Mouse (Mus musculus): ENCODE measurements at regions not wholly inside any gene's neighbourhood (a gene's known extent, or its start where the extent isn't known, plus 50 kb on each side); places are given as distances from the start of the nearest gene placed in this dataset.

GRCm38 (mm10) chr4:45657350-45657978, 125.2 kb upstream of the Shb start:
- H3K4me1 ChIP-seq (ENCODE audit: control insufficient read depth, insufficient read depth, low read depth, low read length): peaks cover 9% of the 10 kb centered on the region
- H3K27ac ChIP-seq (ENCODE audit: low read depth, low read length): no peak overlapping the region
- H3K27me3 ChIP-seq (replicated peaks; ENCODE audit: control insufficient read depth, insufficient read depth, low read length): no peaks in the 10 kb centered on the region
- H3K4me2 ChIP-seq (ENCODE audit: low read length): no peak overlapping the region
- 39% methylated on average over 5 of the region's 5 CpGs for WGBS
- no peaks in the 10 kb centered on the region for H3K9me3 ChIP-seq (ENCODE audit: control insufficient read depth, low read length)
- H3K36me3 ChIP-seq (ENCODE audit: control insufficient read depth, insufficient read depth, low read length): no peaks in the 10 kb centered on the region
- H3K4me3 ChIP-seq (ENCODE audit: low read length): no peak overlapping the region
- no peak for ATAC-seq
- H3K9ac ChIP-seq (ENCODE audit: low read depth, low read length): no peak overlapping the region

GRCm38 (mm10) chr4:45655780-45656179, 123.5 kb upstream of the Shb start:
- no peaks in the 10 kb centered on the region for H3K36me3 ChIP-seq (ENCODE audit: control insufficient read depth, insufficient read depth, low read length)

GRCm38 (mm10) chr4:45654804-45655155, 122.5 kb upstream of the Shb start:
- Histone ChIP-seq H3K27ac (ENCODE audit: low read depth, low read length) (no peak overlapping the region), H3K27me3 (replicated peaks; ENCODE audit: control insufficient read depth, insufficient read depth, low read length) (no peaks in the 10 kb centered on the region), H3K36me3 (ENCODE audit: control insufficient read depth, insufficient read depth, low read length) (no peaks in the 10 kb centered on the region), H3K4me1 (ENCODE audit: control insufficient read depth, insufficient read depth, low read depth, low read length) (peaks cover 9% of the 10 kb centered on the region), H3K9me3 (ENCODE audit: control insufficient read depth, low read length) (no peaks in the 10 kb centered on the region), H3K9ac (ENCODE audit: low read depth, low read length) (no peak overlapping the region), H3K4me3 (ENCODE audit: low read length) (no peak overlapping the region), H3K4me2 (ENCODE audit: low read length) (peak overlapping the region; percentile 27)
- WGBS: 6% methylated on average over 4 of the region's 4 CpGs
- ATAC-seq: no peak

More at GRCm38 (mm10) chr4:45655780-45656179, 123.5 kb upstream of the Shb start:
- no peak overlapping the region for H3K27ac ChIP-seq (ENCODE audit: low read depth, low read length)
- no peaks in the 10 kb centered on the region for H3K9me3 ChIP-seq (ENCODE audit: control insufficient read depth, low read length)
- H3K9ac ChIP-seq (ENCODE audit: low read depth, low read length): no peak overlapping the region
- no peak overlapping the region for H3K4me2 ChIP-seq (ENCODE audit: low read length)
- WGBS: 69% methylated on average over 5 of the region's 5 CpGs
- peaks cover 9% of the 10 kb centered on the region for H3K4me1 ChIP-seq (ENCODE audit: control insufficient read depth, insufficient read depth, low read depth, low read length)
- no peak for ATAC-seq
- no peak overlapping the region for H3K4me3 ChIP-seq (ENCODE audit: low read length)
- no peaks in the 10 kb centered on the region for H3K27me3 ChIP-seq (replicated peaks; ENCODE audit: control insufficient read depth, insufficient read depth, low read length)

- Histone ChIP-seq H3K9ac (ENCODE audit: low read depth, low read length) (no peak overlapping the region), H3K27me3 (replicated peaks; ENCODE audit: control insufficient read depth, insufficient read depth, low read length) (no peaks in the 10 kb centered on the region), H3K27ac (ENCODE audit: low read depth, low read length) (no peak overlapping the region), H3K9me3 (ENCODE audit: control insufficient read depth, low read length) (no peaks in the 10 kb centered on the region), H3K4me3 (ENCODE audit: low read length) (no peak overlapping the region), H3K36me3 (ENCODE audit: control insufficient read depth, insufficient read depth, low read length) (no peaks in the 10 kb centered on the region), H3K4me2 (ENCODE audit: low read length) (peak overlapping the region; percentile 27), H3K4me1 (ENCODE audit: control insufficient read depth, insufficient read depth, low read depth, low read length) (peaks cover 9% of the 10 kb centered on the region)
- ATAC-seq: no peak
- 8% methylated on average over 14 of the region's 14 CpGs for WGBS
These were observed 121.9 kb upstream of the Shb start for GRCm38 (mm10) chr4:45654019-45654803.

- H3K27ac ChIP-seq (ENCODE audit: low read depth, low read length): no peak overlapping the region
- H3K4me3 ChIP-seq (ENCODE audit: low read length): no peak overlapping the region
- H3K4me1 ChIP-seq (ENCODE audit: control insufficient read depth, insufficient read depth, low read depth, low read length): peaks cover under 1% of the 10 kb centered on the region
- no peak for ATAC-seq
- H3K27me3 ChIP-seq (replicated peaks; ENCODE audit: control insufficient read depth, insufficient read depth, low read length): no peaks in the 10 kb centered on the region
- no peak overlapping the region for H3K4me2 ChIP-seq (ENCODE audit: low read length)
- WGBS: 88% methylated on average over 9 of the region's 9 CpGs
- H3K9ac ChIP-seq (ENCODE audit: low read depth, low read length): no peak overlapping the region
- H3K9me3 ChIP-seq (ENCODE audit: control insufficient read depth, low read length): no peaks in the 10 kb centered on the region
- no peaks in the 10 kb centered on the region for H3K36me3 ChIP-seq (ENCODE audit: control insufficient read depth, insufficient read depth, low read length)
These were observed 116.8 kb upstream of the Shb start for GRCm38 (mm10) chr4:45648884-45649577.

GRCm38 (mm10) chr4:45647514-45647913, 115.2 kb upstream of the Shb start:
- H3K4me3 ChIP-seq (ENCODE audit: low read length): no peak overlapping the region
- no peak for ATAC-seq
- H3K4me2 ChIP-seq (ENCODE audit: low read length): no peak overlapping the region
- H3K9me3 ChIP-seq (ENCODE audit: control insufficient read depth, low read length): no peaks in the 10 kb centered on the region
- no peak overlapping the region for H3K27ac ChIP-seq (ENCODE audit: low read depth, low read length)
- H3K4me1 ChIP-seq (ENCODE audit: control insufficient read depth, insufficient read depth, low read depth, low read length): no peaks in the 10 kb centered on the region
- WGBS: 86% methylated on average over 3 of the region's 3 CpGs
- no peaks in the 10 kb centered on the region for H3K27me3 ChIP-seq (replicated peaks; ENCODE audit: control insufficient read depth, insufficient read depth, low read length)
- H3K36me3 ChIP-seq (ENCODE audit: control insufficient read depth, insufficient read depth, low read length): no peaks in the 10 kb centered on the region
- no peak overlapping the region for H3K9ac ChIP-seq (ENCODE audit: low read depth, low read length)

- no peak overlapping the region for H3K27ac ChIP-seq (ENCODE audit: low read depth, low read length)
These were observed 110.3 kb upstream of the Shb start for GRCm38 (mm10) chr4:45642604-45643003.

GRCm38 (mm10) chr4:45641272-45641671, 109.0 kb upstream of the Shb start:
- no peak for ATAC-seq
- Histone ChIP-seq H3K9me3 (ENCODE audit: control insufficient read depth, low read length) (no peaks in the 10 kb centered on the region), H3K27ac (ENCODE audit: low read depth, low read length) (no peak overlapping the region), H3K4me3 (ENCODE audit: low read length) (no peak overlapping the region), H3K9ac (ENCODE audit: low read depth, low read length) (no peak overlapping the region), H3K36me3 (ENCODE audit: control insufficient read depth, insufficient read depth, low read length) (no peaks in the 10 kb centered on the region), H3K4me1 (ENCODE audit: control insufficient read depth, insufficient read depth, low read depth, low read length) (peaks cover 16% of the 10 kb centered on the region), H3K27me3 (replicated peaks; ENCODE audit: control insufficient read depth, insufficient read depth, low read length) (no peaks in the 10 kb centered on the region), H3K4me2 (ENCODE audit: low read length) (no peak overlapping the region)
- WGBS: 51% methylated on average over 5 of the region's 5 CpGs

More at GRCm38 (mm10) chr4:45642604-45643003, 110.3 kb upstream of the Shb start:
- WGBS: 84% methylated on average over 10 of the region's 10 CpGs
- Histone ChIP-seq H3K27me3 (replicated peaks; ENCODE audit: control insufficient read depth, insufficient read depth, low read length) (no peaks in the 10 kb centered on the region), H3K9ac (ENCODE audit: low read depth, low read length) (no peak overlapping the region), H3K4me2 (ENCODE audit: low read length) (no peak overlapping the region), H3K4me3 (ENCODE audit: low read length) (no peak overlapping the region), H3K36me3 (ENCODE audit: control insufficient read depth, insufficient read depth, low read length) (no peaks in the 10 kb centered on the region), H3K9me3 (ENCODE audit: control insufficient read depth, low read length) (no peaks in the 10 kb centered on the region), H3K4me1 (ENCODE audit: control insufficient read depth, insufficient read depth, low read depth, low read length) (peaks cover 16% of the 10 kb centered on the region)
- ATAC-seq: no peak

GRCm38 (mm10) chr4:45640713-45641112, 108.4 kb upstream of the Shb start:
- 79% methylated on average over 11 of the region's 11 CpGs for WGBS
- Histone ChIP-seq H3K9ac (ENCODE audit: low read depth, low read length) (no peak overlapping the region), H3K4me3 (ENCODE audit: low read length) (no peak overlapping the region), H3K4me1 (ENCODE audit: control insufficient read depth, insufficient read depth, low read depth, low read length) (peaks cover 16% of the 10 kb centered on the region), H3K27ac (ENCODE audit: low read depth, low read length) (peak overlapping the region; percentile 6; the same call in 1 of the 2 replicates), H3K36me3 (ENCODE audit: control insufficient read depth, insufficient read depth, low read length) (no peaks in the 10 kb centered on the region), H3K4me2 (ENCODE audit: low read length) (no peak overlapping the region), H3K9me3 (ENCODE audit: control insufficient read depth, low read length) (no peaks in the 10 kb centered on the region), H3K27me3 (replicated peaks; ENCODE audit: control insufficient read depth, insufficient read depth, low read length) (no peaks in the 10 kb centered on the region)
- ATAC-seq: no peak

All from hindbrain, embryonic 16.5 days (tissue).